Mouse (Mus musculus) skeletal muscle tissue, adult 2 months (tissue): ENCODE results near the gene 2310061N02Rik.
"Not testable (repeated sequence)": the region's sequence is repeated elsewhere in the genome, so short reads cannot be mapped to it uniquely, and the experiment has no call there.

Experiments used
- DNase-seq: peaks from one replicate; pipeline ENCODE4 v3.0.0-alpha.2; 2012; ENCODE audit warnings: low read depth, low spot score

2310061N02Rik gene

GRCm38 (mm10) chr16:88707496-88708012 lies at the start of gene 2310061N02Rik:
2310061N02Rik (minus strand) TSS chr16:88707962.
- DNase-seq: no peak

DNA sequence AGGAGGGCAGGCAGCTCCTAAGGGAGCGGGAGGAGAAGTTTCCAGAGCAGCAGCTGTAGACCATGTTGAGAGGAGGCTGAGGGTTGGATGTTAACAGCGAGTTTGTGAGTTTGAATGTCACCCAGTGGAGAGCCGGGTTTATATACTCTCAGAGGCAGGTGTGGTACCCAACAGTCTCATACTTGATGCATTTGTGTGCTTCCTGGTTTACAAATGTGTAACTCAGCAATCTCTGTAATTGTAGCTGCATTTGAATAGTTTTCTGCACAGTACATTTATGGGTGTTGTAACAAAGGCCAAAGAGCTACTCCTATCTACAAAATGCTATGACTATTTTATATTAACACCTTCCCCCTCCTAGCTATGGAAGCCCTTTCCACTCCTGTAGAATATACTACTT lies 43.8 kb upstream of the 2310061N02Rik start, which contains the start of gene Krtap13:
Gene Krtap13, minus strand, starts transcription at position 101 of the 400 bp plus-strand sequence.
- not testable (repeated sequence) for DNase-seq

DNA sequence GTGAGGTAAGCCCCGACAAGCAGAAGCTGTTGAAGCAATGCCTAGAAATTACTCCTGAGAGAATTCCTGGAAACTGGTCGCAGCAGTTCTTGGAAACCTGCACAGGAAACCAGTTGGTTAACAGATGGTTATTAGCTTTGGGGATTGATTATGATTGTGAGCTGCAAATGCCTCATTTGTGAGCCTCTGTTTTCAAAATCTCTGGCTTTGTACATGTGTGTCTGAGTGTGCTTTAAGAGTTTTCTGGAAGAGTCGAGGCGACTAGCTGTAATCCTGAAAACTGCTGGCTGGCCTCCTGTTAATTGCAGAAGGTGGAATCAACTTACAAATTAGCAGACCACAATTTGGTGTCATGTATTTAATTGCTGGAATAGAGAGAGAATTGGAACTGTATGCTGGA lies 40.2 kb upstream of the 2310061N02Rik start:
- DNase-seq: no peak

- DNase-seq: no peak
Observed at GRCm38 (mm10) chr16:88744750-88745340, 37.1 kb upstream of the 2310061N02Rik start.

DNA sequence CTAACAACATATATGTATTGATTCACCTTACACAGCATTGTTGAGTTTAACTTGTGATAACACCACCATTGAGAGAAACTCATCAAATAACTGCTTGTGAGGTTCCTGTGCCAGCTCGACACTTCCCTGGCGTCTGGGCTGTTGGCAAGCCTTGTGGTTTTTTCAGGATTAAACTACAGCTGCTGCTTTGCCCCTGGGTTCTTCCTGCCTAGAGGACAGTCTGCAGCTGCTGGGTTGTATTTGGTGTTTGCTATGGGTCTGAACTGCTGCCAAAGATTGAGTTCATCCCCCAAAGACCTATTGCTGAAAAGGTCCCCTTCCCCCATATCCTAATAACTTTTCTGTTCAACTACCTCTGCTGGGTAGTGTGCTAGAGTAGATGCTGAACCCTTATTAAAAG lies 27.6 kb upstream of the 2310061N02Rik start:
- DNase-seq: no peak

- peak; percentile 30 for DNase-seq
Observed at GRCm38 (mm10) chr16:88728812-88729275, 21.1 kb upstream of the 2310061N02Rik start, which contains the start of gene Krtap13-1. Krtap13-1 (plus strand) TSS chr16:88728862.

DNA sequence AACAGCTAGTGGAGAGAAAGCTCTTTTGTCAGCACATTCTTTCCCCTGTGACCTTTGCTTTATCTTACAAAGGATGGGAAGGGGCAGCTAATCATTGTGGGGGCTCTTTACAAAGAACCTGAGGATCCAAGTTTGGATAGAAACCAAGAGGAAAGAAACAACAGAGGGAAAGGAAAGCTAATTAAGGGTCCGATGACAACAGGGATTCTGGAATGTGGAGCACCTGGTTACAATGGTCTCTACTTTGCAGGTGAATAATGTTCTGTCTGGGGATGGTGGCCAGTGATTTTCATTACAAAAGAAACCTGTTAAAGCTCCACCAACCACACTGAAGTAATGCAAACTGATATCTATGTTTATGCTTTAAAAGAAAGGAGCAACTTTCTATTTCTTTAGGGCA lies 12.3 kb upstream of the 2310061N02Rik start:
- no peak for DNase-seq

DNA sequence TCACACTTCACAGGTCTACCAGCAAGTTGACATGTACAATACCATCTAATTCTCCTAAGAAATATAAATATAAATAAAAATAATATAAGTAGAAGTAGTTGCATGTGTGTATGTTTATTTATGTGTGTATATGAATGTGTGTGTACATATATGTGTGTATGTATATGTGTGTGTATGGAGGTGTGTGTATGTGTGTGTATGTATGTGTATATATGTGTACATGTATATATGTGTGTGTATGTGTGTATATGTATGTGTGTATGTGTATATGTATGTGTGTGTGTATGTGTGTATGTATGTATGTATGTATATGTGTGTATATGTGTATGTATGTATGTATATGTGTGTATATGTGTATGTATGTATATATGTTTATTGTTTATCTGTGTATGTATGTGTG lies 8.8 kb upstream of the 2310061N02Rik start:
- DNase-seq: no peak

GRCm38 (mm10) chr16:88711245-88711644 lies 3.5 kb upstream of the 2310061N02Rik start:
- no peak for DNase-seq

- DNase-seq: no peak
Observed at GRCm38 (mm10) chr16:88710757-88711156, 3.0 kb upstream of the 2310061N02Rik start.

- no peak for DNase-seq
Observed at GRCm38 (mm10) chr16:88701072-88701864, 6.5 kb downstream of the 2310061N02Rik start.

DNA sequence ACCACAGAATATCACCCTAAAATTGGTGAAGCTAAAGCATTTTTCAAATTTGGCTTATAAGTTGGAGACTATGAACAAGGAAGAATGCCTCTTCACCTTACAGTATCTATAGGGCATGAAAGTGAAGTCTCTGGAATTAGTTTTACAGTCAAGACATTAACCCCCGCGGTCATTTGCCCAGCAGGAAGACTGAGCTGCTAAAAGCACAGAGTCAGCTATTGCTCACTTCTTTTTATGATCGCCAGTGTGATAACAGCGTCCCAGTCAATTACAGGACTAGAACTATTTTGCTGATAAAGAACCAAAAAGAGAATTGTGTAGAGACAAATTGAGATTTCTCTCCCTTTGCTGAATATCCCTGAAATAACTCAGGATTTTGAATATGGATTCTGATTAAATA lies 11.5 kb downstream of the 2310061N02Rik start:
- DNase-seq: no peak

DNA sequence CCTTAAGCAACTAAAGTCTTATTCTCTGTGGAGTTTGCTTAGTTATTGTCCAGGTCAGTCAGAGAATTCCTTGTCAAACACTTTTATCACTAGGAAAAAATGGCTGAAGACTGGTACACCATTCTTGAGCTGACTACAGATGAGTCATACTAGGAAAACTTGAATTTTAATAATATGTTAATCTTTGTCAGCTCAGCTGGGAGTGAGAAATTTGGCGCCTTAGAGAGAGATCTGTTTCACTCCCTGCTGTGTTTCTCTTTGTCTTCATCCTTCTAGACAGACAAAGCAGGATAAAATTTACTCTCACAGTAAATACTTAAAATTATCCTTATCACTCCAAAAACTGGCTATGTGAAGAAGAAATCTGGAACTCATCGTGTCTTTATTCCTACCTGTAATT lies 26.5 kb downstream of the 2310061N02Rik start:
- DNase-seq: no peak

- DNase-seq: no peak
Observed at GRCm38 (mm10) chr16:88679099-88679498, 28.7 kb downstream of the 2310061N02Rik start.

- no peak for DNase-seq
Observed at GRCm38 (mm10) chr16:88671571-88671970, 36.2 kb downstream of the 2310061N02Rik start, which contains the start of gene Krtap27-1. Krtap27-1 (minus strand) TSS chr16:88671671.

- peak; percentile 10 for DNase-seq
Observed at GRCm38 (mm10) chr16:88657426-88657825, 50.3 kb downstream of the 2310061N02Rik start.
